8 mouse cellular contexts compared by ENCODE assay signal in the genomic region with DNA sequence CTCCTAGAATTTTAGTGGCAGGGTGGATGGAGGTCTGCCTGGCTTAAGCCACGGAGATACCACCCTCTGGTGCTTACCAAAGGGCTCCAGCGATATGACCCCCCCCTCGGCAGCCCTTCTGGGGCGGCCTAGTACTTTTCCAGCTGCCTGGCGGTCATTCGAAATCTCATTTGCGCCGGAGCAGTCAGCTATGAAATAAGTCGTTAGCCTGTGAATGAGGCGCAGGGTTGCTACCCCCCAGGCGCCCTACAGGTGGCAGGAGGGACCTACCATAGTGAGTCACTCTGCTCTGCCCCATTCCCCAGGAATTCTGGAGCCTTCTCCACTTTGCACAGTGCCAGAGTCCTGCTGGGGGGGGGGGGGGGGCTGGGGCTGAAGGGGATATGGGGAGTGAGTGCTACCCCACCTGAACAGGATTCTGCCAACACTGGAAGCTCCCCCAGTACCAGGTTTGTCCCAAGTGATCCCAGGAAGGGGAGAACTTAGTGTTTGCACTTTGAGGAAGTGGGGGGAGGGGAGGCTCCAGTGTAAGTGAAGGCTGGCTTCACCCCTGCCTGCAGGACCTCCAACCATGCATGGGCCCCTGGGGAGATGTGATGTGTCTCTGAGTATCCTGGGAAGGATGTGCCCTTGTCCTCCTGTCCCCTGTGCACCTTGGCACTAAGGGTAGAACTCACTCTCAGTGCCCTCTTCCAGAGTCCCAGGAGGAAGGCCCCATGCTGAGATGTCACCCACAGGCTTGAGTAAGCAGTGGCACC. TPM values are rescaled to one million over a fixed set of nuclear protein-coding genes. Genes with fewer than 3 reads are reported as not detected.
DNase-seq lines count a peak whose midpoint lies in the region; ATAC-seq lines count a peak whose summit lies in the region.

No protein-coding gene starts in this region.

- WGBS in midbrain, embryonic 11.5 days = 4% methylated on average over 11 of the region's 11 CpGs

- intact Hi-C loops in gastrocnemius, postnatal 36 days (cut with DNase I) = loop anchor here (10.0 kb wide), 1 partner anchor 452 kb away; no protein-coding TSS in a partner anchor
- intact Hi-C loops in heart, postnatal 10 days (cut with DNase I) = loop anchor here (2.0 kb wide), 2 partner anchors 36 to 308 kb away; a partner anchor contains a TSS

- H3K4me3 ChIP-seq in midbrain, embryonic 11.5 days (ENCODE audit: low read depth, low read length) = no peak overlapping the region

- H3K9me3 ChIP-seq in midbrain, embryonic 11.5 days (ENCODE audit: control insufficient read depth, low read length) = no peaks in the 10 kb centered on the region

- peak; percentile 73 for ATAC-seq in midbrain, embryonic 11.5 days (ENCODE audit: low FRiP score)
- no peak for ATAC-seq in megakaryocyte progenitor cell, adult 5-6 weeks (replicated peaks; ENCODE audit: poor library complexity)

- H3K4me2 ChIP-seq in midbrain, embryonic 11.5 days = no peak overlapping the region

- no peak overlapping the region for H3K27ac ChIP-seq in midbrain, embryonic 11.5 days (ENCODE audit: low read depth, low read length)

- H3K27me3 ChIP-seq in midbrain, embryonic 11.5 days (ENCODE audit: control insufficient read depth, insufficient read depth, low read length) = no peaks in the 10 kb centered on the region

- no peak overlapping the region for H3K9ac ChIP-seq in midbrain, embryonic 11.5 days (ENCODE audit: low read length)

- peak; percentile 46 for DNase-seq in gastrocnemius, adult 18-20 months (ENCODE audit: low spot score)
- DNase-seq in gastrocnemius, postnatal 36 days = no peak
- peak; percentile 75 for DNase-seq in ES-CJ7 (ENCODE audit: low read depth, low spot score)
- peak; percentile 77 for DNase-seq in embryo, embryonic 10.5 days (ENCODE audit: low spot score)
- peak; percentile 72 to 80 for DNase-seq in heart, postnatal 10 days
- peak; percentile 95 to 98 for DNase-seq in kidney, postnatal 4 days
- DNase-seq in midbrain, embryonic 11.5 days (ENCODE audit: low spot score, missing footprints) = peak; percentile 86

- 0 out of 2 replicates have a peak, but pooled peaks cover 2% of the 10 kb centered on the region for H3K4me1 ChIP-seq in midbrain, embryonic 11.5 days (ENCODE audit: control insufficient read depth, insufficient read depth, low read length)

- H3K36me3 ChIP-seq in midbrain, embryonic 11.5 days (ENCODE audit: control insufficient read depth, insufficient read depth, low read length) = no peaks in the 10 kb centered on the region

RNA-seq across cellular contexts. Expression of a gene that starts 8.7 kb away (rescaled TPM):
- 10 to 100 TPM; 20.6 to 21.9 TPM for total RNA-seq in gastrocnemius, adult 18-20 months (2021)
- total RNA-seq in gastrocnemius, postnatal 36 days (2021) = 10 to 100 TPM; 17.8 to 20.4 TPM
- total RNA-seq in heart, postnatal 10 days (2021) = 10 to 100 TPM; 32.3 to 32.6 TPM
- 13.2 and 16.3 TPM in 2 replicates for polyA plus RNA-seq in midbrain, embryonic 11.5 days (2014; fragmentation: Nextera tagmentation; extraction: Ambion mirVana)
- 12.1 and 13.0 TPM in 2 replicates for total RNA-seq in megakaryocyte progenitor cell, adult 5-6 weeks (2015)
- 21.4 and 21.8 TPM in 2 replicates for total RNA-seq in megakaryocyte progenitor cell, adult 5-6 weeks (2017)

RNA-seq across cellular contexts. Expression of a gene that starts 45.4 kb away (rescaled TPM):
- 10 to 100 TPM; 29.8 to 66.9 TPM for total RNA-seq in gastrocnemius, adult 18-20 months (2021)
- 10 to 100 TPM; 56.6 to 86.1 TPM for total RNA-seq in gastrocnemius, postnatal 36 days (2021)
- total RNA-seq in heart, postnatal 10 days (2021) = 1 to 10 TPM; 9.2 to 10.0 TPM
- polyA plus RNA-seq in midbrain, embryonic 11.5 days (2014; fragmentation: Nextera tagmentation; extraction: Ambion mirVana) = 0.07 and 0.48 TPM in 2 replicates
- total RNA-seq in megakaryocyte progenitor cell, adult 5-6 weeks (2015) = not detected in 2 replicates
- not detected in 2 replicates for total RNA-seq in megakaryocyte progenitor cell, adult 5-6 weeks (2017)

Comparison
In these comparisons a context has a peak if more than half of its experiments do, and no peak if none do; other contexts are left out.
1. DNase-seq: peak in gastrocnemius, adult 18-20 months (single experiment), ES-CJ7 (single experiment), embryo, embryonic 10.5 days (single experiment), heart, postnatal 10 days (2 of 2), kidney, postnatal 4 days (2 of 2) and midbrain, embryonic 11.5 days (single experiment); none in gastrocnemius, postnatal 36 days (0 of 2).
2. RNA of a gene that starts 45.4 kb away (total RNA-seq): 56.6 to 86.1 TPM in gastrocnemius, postnatal 36 days, 29.8 to 66.9 TPM in gastrocnemius, adult 18-20 months and 9.2 to 10.0 TPM in heart, postnatal 10 days; not detected in megakaryocyte progenitor cell, adult 5-6 weeks; every median in the first group is over 10 times any median in the second.